Mouse (Mus musculus) heart, adult 2 months (tissue): ENCODE measurements around the gene Grhl1.

Experiments used
- CTCF ChIP-seq: fragments of 200-600 bp; IDR thresholded peaks from 2 replicates; pipeline ENCODE4 v1.8.1; 2022; ENCODE audit warnings: antibody characterized with exemption, mild to moderate bottlenecking, moderate library complexity
- EP300 ChIP-seq: fragments of 200-500 bp; IDR thresholded peaks from 2 replicates; pipeline ENCODE4 v1.6.1; 2011; ENCODE audit warnings: low read depth, low read length, control low read depth; ENCODE audit not compliant: insufficient read depth

GRCm38 (mm10) chr12:24592956-24593672, 21.0 kb downstream of the Grhl1 start:
- peak; percentile 14; the same call in 1 of the 2 replicates for TF ChIP-seq CTCF
- no peak for TF ChIP-seq EP300
